Mouse (Mus musculus) thymus, adult 2 months (tissue): Measurements from ENCODE around the gene Fars2.

Experiments used
- CTCF ChIP-seq: fragments of 200-500 bp; IDR thresholded peaks from 2 replicates; pipeline ENCODE4 v1.5.1; 2012; ENCODE audit warnings: mild to moderate bottlenecking, control low read depth, low read length, moderate library complexity, borderline replicate concordance; ENCODE audit not compliant: control insufficient read depth, poor library complexity, insufficient read depth; ENCODE audit errors: extremely low read depth
- POLR2A ChIP-seq: fragments of 200-500 bp; IDR thresholded peaks from 2 replicates; pipeline ENCODE4 v1.6.1; 2012; ENCODE audit warnings: mild to moderate bottlenecking, low read length, control low read depth, moderate library complexity; ENCODE audit not compliant: control insufficient read depth, poor library complexity, insufficient read depth; ENCODE audit errors: extremely low read depth

DNA sequence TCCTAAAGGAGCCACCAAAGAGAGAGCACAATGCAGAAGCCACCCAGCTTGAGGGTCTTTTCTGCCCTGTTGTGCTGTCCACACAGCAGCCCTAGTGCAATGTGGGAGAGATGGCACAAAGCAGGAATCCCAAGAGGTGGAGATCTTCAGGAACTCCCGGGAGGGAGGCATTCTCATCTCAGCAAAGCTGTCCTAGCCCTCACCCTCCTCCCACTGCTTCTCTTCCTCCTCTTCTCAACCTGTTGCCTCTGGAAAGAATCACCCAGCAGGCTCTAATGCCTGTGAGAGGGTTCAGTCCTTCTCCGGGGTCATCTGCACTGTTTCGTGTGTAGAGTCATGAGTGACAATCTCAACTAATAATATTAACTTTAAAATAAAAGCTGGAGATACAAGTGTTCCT, 386.3 kb downstream of the Fars2 start:
- TF ChIP-seq CTCF (no peak), POLR2A (no peak)
